Mouse (Mus musculus) limb, embryonic 11.5 days (tissue): Measurements from ENCODE around the gene Schip1. TPM values are rescaled to one million over a fixed set of nuclear protein-coding genes. Genes with fewer than 3 reads are reported as not detected.

Source experiments
- polyA plus RNA-seq: library from polyadenylated mRNA; unstranded; fragments of >200 nt; fragmentation: Nextera tagmentation; extraction: Ambion mirVana; gene quantifications from 2 replicates; pipeline ENCODE4 v1.2.1, GENCODE M21; 2014

Schip1 gene
- polyA plus RNA-seq, 1 experiment from 2014 or later = 34.9 TPM

Other genes starting within 250 kb of the Schip1 start
- gene Iqcj, start 172.6 kb upstream of the Schip1 start, polyA plus RNA-seq = 0.16 TPM in 1 of 2 replicates, not detected in the other
- gene Iqschfp, start 172.6 kb upstream of the Schip1 start, polyA plus RNA-seq = 0.16 and 0.56 TPM in 2 replicates